Mouse (Mus musculus) heart, adult 2 months (tissue): ENCODE results near the gene Foxj1. TPM values are rescaled to one million over a fixed set of nuclear protein-coding genes. Genes with fewer than 3 reads are reported as not detected.
"Not testable (repeated sequence)": the region's sequence is repeated elsewhere in the genome, so short reads cannot be mapped to it uniquely, and the experiment has no call there.

Experiments
- DNase-seq, 2 experiments: peaks; one replicate each; pipeline ENCODE4 v3.0.0; 2021
- H3K27ac ChIP-seq: fragments of 200-600 bp; 2 replicates; pipeline ENCODE4 v1.8.1; 2022
- H3K27me3 ChIP-seq: fragments of 200-500 bp; 2 replicates; pipeline ENCODE4 v1.6.1; 2012; ENCODE audit warnings: mild to moderate bottlenecking, low read length, inconsistent platforms, mixed read lengths; ENCODE audit not compliant: control insufficient read depth, insufficient read depth
- H3K36me3 ChIP-seq: fragments of 200-500 bp; 2 replicates; pipeline ENCODE4 v1.6.1; 2012; ENCODE audit warnings: low read length, inconsistent platforms; ENCODE audit not compliant: control insufficient read depth, insufficient read depth
- H3K4me1 ChIP-seq: fragments of 200-500 bp; 2 replicates; pipeline ENCODE4 v1.6.1; 2011; ENCODE audit warnings: low read length; ENCODE audit not compliant: control insufficient read depth, insufficient read depth
- H3K4me3 ChIP-seq: fragments of 200-600 bp; 2 replicates; pipeline ENCODE4 v1.8.1; 2022
- H3K79me2 ChIP-seq: fragments of 200-500 bp; replicated peaks from 2 replicates; pipeline ENCODE4 v1.6.1; 2012; ENCODE audit warnings: mild to moderate bottlenecking, inconsistent platforms, low read length, moderate library complexity, mixed read lengths; ENCODE audit not compliant: control insufficient read depth, insufficient read depth
- H3K9ac ChIP-seq: fragments of 200-500 bp; 2 replicates; pipeline ENCODE4 v1.6.1; 2012; ENCODE audit warnings: low read depth, mild to moderate bottlenecking, control low read depth, inconsistent platforms, low read length, mixed read lengths
- CTCF ChIP-seq: fragments of 200-600 bp; IDR thresholded peaks from 2 replicates; pipeline ENCODE4 v1.8.1; 2022; ENCODE audit warnings: antibody characterized with exemption, mild to moderate bottlenecking, moderate library complexity
- EP300 ChIP-seq: fragments of 200-500 bp; IDR thresholded peaks from 2 replicates; pipeline ENCODE4 v1.6.1; 2011; ENCODE audit warnings: low read depth, low read length, control low read depth; ENCODE audit not compliant: insufficient read depth
- POLR2A ChIP-seq: fragments of 200-500 bp; IDR thresholded peaks from 2 replicates; pipeline ENCODE4 v1.6.1; 2011; ENCODE audit warnings: mild to moderate bottlenecking, low read depth, low read length, control low read depth; ENCODE audit not compliant: insufficient read depth
- WGBS: fragments of 180-500 bp; shearing (Covaris S2); methylation state at CpG from one replicate; pipeline ENCODE4 v1.1.7; 2018; 5-methylcytosine and 5-hydroxymethylcytosine counted together
- intact Hi-C: fragments of 180-260 bp; cut with DNase I; formaldehyde crosslinking; loops from one replicate; pipeline ENCODE4 v1.15.1; 2025
- long read RNA-seq: library from polyadenylated mRNA; stranded (forward); transcript quantifications from one replicate; pipeline ENCODE4 v2.0.0, GENCODE M21; 2021
- polyA plus RNA-seq: library from polyadenylated mRNA; depleted of rRNA; stranded (reverse); fragments of >200 nt; gene quantifications from 2 replicates; pipeline ENCODE4 v1.2.3, GENCODE M21; 2012; rRNA removed
- total RNA-seq, 2 experiments: library from RNA; stranded (reverse); gene quantifications; 2 replicates each; pipeline ENCODE4 v1.2.3; 2021

The Foxj1 gene
- not detected for total RNA-seq
- 5.1 TPM in 1 of 2 replicates, not detected in the other for polyA plus RNA-seq
- long read RNA-seq = 0 reads

DNA sequence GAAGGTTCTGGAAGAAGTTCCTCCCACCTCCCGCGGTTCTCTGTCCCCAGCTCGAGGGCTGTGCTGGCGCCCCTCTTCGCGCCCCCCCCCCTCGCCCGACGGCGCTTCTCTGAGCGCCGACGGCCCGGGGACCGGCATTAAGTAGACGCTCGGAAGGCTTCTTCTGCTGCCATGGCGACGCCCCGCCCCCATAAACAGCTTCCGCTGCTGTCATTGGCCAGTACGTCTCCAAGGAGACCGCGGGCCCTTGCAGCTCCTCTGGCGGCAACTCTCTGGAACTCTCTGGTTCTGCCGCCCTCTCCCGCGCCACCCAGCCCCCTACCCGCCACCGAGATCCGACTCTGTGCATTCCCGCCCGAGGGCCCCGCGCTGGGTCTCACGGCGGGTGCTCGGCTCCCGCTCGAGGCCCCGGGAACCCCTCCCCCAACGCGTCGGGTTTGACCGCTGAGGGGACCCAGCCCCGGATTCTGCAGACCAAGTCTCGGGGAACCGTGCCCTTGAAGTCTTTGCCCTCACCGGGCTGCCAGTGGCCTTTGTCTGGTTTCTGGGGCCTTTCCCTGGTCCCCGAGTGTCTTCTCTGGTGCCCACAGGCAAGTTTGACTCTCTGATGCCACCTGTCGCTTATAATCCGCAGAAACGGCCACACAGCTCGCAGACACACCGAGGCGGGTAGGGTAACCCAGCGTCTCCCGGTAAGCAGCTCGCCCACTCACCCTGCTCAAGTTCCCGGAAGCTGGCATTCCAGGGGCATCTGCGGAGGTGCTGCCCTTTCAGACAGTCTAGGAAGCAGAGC, at the start of gene Foxj1:
Gene Foxj1, minus strand, starts transcription at position 156 of the 793 bp plus-strand sequence.
- Histone ChIP-seq H3K36me3 (no peaks in the 10 kb centered on the region), H3K27ac (no peak within 1 kb of the TSS), H3K27me3 (peaks cover 6% of the 10 kb centered on the region), H3K9ac (peak within 1 kb of the TSS; percentile 37; the same call in 1 of the 2 replicates), H3K79me2 (no peaks in the 10 kb centered on the region), H3K4me3 (peak within 1 kb of the TSS; percentile 80), H3K4me1 (no peaks in the 10 kb centered on the region)
- TF ChIP-seq EP300 (no peak), POLR2A (no peak), CTCF (peak; percentile 66)
- WGBS = under 1% methylated on average over 61 of the region's 61 CpGs
- peak; percentile 95 to 98 for DNase-seq
- intact Hi-C loops = loop anchor here (1.0 kb wide), 1 partner anchor 16 kb away; no protein-coding TSS in a partner anchor

- Histone ChIP-seq H3K4me1 (peaks cover 10% of the 10 kb centered on the region), H3K27ac (no peak overlapping the region), H3K4me3 (no peak overlapping the region), H3K9ac (no peak overlapping the region), H3K79me2 (no peaks in the 10 kb centered on the region), H3K27me3 (no peaks in the 10 kb centered on the region), H3K36me3 (no peaks in the 10 kb centered on the region)
- WGBS = 88% methylated on average over 11 of the region's 11 CpGs
- intact Hi-C loops = no loop called here
- TF ChIP-seq EP300 (no peak), CTCF (no peak), POLR2A (no peak)
- no peak for DNase-seq
These were observed 49.0 kb upstream of the Foxj1 start for GRCm38 (mm10) chr11:116384171-116384570.

GRCm38 (mm10) chr11:116383070-116383469, 47.9 kb upstream of the Foxj1 start:
- H3K4me1 ChIP-seq, H3K4me3 ChIP-seq, H3K27me3 ChIP-seq, H3K79me2 ChIP-seq, intact Hi-C loops, H3K36me3 ChIP-seq, H3K27ac ChIP-seq, DNase-seq, H3K9ac ChIP-seq: not testable (repeated sequence)
- WGBS = 89% methylated on average over 5 of the region's 5 CpGs

DNA sequence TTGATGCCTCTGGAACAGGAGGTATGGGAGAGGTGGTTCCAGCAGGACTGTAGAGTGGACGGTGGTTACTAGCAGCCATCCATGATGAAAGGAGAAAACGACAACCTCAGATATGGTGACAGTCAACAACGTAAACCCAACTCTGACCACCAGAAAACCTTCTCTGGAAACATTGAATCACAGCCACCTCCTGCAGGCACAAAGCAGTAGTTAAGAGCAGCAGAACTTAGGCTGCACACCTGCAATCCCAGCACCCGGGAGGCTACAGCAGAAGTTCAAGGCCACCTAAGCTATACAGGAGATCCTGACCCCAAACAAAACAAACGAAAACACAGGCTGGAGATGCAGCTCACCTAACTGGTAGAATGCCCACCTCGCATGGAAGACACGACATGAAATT, 45.6 kb upstream of the Foxj1 start:
- Histone ChIP-seq H3K4me1 (no peaks in the 10 kb centered on the region), H3K4me3 (no peak overlapping the region), H3K27ac (no peak overlapping the region), H3K36me3 (no peaks in the 10 kb centered on the region), H3K79me2 (no peaks in the 10 kb centered on the region), H3K9ac (no peak overlapping the region), H3K27me3 (no peaks in the 10 kb centered on the region)
- DNase-seq = no peak
- 79% methylated on average over 7 of the region's 7 CpGs for WGBS
- intact Hi-C loops = no loop called here
- TF ChIP-seq POLR2A = no peak
- TF ChIP-seq CTCF = no peak
- no peak for TF ChIP-seq EP300

GRCm38 (mm10) chr11:116379530-116379929, 44.3 kb upstream of the Foxj1 start:
- TF ChIP-seq EP300 = no peak
- no peak for TF ChIP-seq CTCF
- TF ChIP-seq POLR2A = no peak
- DNase-seq = no peak
- Histone ChIP-seq H3K27me3 (no peaks in the 10 kb centered on the region), H3K36me3 (no peaks in the 10 kb centered on the region), H3K4me1 (no peaks in the 10 kb centered on the region), H3K79me2 (no peaks in the 10 kb centered on the region), H3K9ac (no peak overlapping the region), H3K27ac (no peak overlapping the region), H3K4me3 (no peak overlapping the region)
- WGBS = 72% methylated on average over 6 of the region's 6 CpGs
- intact Hi-C loops = no loop called here

DNA sequence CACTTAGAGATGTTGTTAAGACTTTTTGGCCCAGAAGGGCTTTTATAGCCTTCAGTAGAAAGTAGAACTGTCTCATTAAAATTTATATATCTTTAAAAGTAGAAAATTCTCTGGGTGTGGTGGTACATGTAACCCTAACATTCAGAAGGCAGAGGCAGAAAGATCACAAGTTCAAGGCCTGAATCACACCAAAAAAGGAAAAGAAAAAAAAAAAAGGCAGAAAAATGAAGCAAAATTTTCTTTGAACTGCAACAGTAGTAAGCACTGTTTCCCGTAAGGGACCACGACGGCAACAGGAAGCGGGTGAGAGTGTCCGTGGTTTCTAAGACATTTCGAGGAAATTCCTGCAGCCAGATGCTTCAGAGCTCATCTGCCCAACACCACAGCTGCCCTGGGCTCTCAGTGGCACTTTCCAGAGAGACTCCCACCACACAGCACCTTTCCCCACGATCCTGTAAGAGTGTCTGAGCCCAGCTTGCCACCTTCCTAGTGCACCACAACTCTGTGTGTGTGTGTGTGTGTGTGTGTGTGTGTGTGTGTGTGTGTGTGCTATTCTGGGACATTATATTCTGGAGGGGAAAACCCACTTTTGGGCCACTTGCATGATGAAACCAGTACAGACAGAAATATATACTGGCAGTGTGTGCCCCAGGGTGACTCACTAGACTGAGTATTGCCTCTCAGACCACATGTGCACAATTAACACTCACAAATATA, 41.9 kb upstream of the Foxj1 start:
- intact Hi-C loops = no loop called here
- no peaks in the 10 kb centered on the region for H3K36me3 ChIP-seq
- DNase-seq = no peak
- no peak overlapping the region for H3K27ac ChIP-seq
- H3K9ac ChIP-seq = no peak overlapping the region
- H3K79me2 ChIP-seq = no peaks in the 10 kb centered on the region
- no peak for TF ChIP-seq CTCF
- TF ChIP-seq POLR2A = no peak
- TF ChIP-seq EP300 = no peak
- 42% methylated on average over 7 of the region's 7 CpGs for whole genome bisulfite sequencing
- no peaks in the 10 kb centered on the region for H3K27me3 ChIP-seq
- no peaks in the 10 kb centered on the region for H3K4me1 ChIP-seq
- H3K4me3 ChIP-seq = no peak overlapping the region
